Mouse (Mus musculus) ES-E14 (cell line): ENCODE results near the gene Plcd3.

Source experiments
- HCFC1 ChIP-seq: IDR thresholded peaks from 2 replicates; pipeline ENCODE4 v1.6.1; 2012; ENCODE audit warnings: low read length, inconsistent platforms, borderline replicate concordance; ENCODE audit not compliant: insufficient read depth
- MAFK ChIP-seq: IDR thresholded peaks from 2 replicates; pipeline ENCODE4 v1.6.1; 2014; ENCODE audit warnings: mild to moderate bottlenecking, low read depth, low read length, inconsistent platforms; ENCODE audit not compliant: insufficient read depth
- ZC3H11A ChIP-seq: IDR thresholded peaks from 2 replicates; pipeline ENCODE4 v1.6.1; 2012; ENCODE audit warnings: low read depth, mild to moderate bottlenecking, inconsistent platforms, low read length, borderline replicate concordance
- ZNF384 ChIP-seq: IDR thresholded peaks from 2 replicates; pipeline ENCODE4 v1.6.1; 2012; ENCODE audit warnings: low read depth, low read length, inconsistent platforms

DNA sequence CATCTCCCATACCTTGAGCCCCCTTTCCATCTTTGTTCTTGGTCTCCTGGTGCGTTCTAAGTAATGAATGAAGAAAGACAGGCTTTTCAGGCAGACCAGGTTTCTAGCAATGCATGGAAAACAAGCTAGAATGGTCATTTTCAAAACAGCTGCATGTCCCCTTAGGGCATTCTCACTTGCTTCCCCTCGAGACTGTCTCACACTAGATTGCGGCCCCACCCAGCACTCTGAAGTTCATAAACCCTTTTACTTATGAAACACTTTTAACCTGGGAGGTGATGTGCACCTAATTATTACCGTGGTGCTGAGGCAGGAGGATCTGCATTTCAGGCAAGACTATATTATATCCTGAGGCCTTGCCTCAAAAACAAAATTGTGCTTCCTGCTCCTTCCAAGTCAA lies 12.3 kb upstream of the Plcd3 start:
- no peak for TF ChIP-seq ZNF384
- no peak for TF ChIP-seq MAFK
- TF ChIP-seq ZC3H11A: no peak
- no peak for TF ChIP-seq HCFC1
